Mouse (Mus musculus): ENCODE measurements around the gene Pde9a.
"Not testable (repeated sequence)": the region's sequence is repeated elsewhere in the genome, so short reads cannot be mapped to it uniquely, and the experiment has no call there.

The Pde9a gene

DNA sequence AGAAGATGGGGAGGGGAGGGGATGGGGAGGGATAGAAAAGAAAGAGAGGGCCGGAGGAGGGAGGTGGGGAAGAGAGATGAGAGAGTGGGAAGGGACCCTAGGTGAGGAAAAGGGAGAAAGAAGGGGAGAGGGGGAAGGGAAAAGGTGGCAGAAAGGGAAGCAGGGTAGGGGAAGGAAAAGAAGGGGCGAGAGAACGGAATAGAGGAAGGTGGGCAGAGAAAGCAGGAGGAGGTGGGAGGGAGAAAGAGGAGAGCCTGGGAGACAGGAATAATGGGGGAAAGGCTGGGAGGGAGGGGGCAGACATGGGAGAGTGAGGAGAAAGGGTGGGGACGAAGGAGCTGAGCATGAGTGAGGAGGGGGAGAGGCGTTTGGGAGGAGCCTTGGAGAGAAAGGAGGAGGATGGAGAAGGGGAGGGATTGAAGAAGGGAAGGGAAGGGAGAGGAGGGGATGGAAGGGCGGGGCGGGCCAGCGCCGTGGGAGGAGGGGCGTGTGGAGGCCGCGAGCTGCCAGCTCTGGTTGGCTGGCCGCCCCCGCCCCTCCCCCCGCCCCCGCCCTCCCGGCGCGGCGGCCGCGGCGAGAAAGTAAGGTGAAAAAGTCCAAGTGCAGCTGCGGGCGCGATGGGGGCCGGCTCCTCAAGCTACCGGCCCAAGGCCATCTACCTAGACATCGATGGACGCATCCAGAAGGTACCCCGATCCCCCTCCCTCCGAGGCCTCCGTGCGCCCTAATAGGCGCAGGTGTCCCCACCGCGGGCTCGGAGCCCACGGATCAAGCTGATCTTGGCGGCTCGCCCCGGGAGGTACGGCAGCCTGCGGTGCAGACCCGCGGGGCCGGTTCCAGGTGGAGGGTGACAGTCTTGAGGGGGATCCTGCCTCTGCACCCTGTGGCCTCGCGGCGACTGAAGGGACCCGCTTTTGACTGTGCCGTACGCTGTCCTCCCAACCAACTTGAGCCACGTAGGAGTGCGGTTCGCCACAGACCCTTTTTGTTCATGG lies at the start of gene Pde9a:
Gene Pde9a (plus strand): TSS at position 540 of the 995 bp plus-strand sequence.
- in situ Hi-C loops (cut with MseI, MboI): no loop called here

DNA sequence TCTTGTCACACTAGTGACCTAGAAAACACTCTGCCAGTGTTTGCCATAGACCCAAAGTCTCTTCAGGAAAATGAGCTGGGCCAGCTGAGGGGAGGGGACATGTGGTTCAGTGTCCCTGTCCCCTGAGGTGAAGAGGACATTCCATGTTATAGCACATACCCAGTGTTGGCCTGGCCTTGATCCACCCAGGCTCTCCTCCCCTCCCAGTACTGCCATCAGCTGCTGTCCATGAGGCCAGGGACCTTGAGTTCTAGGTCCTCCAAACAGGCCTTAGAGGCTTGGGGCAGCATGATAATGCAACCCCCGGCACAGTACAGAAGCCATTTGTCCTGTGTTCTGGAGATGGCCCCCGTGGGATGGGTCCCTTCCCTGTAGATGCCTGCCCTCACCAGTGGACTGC lies 46.2 kb upstream of the Pde9a start:
- in situ Hi-C loops (cut with MseI, MboI): loop anchor here (10.0 kb wide), 1 partner anchor 145 kb away; no protein-coding TSS in a partner anchor

- in situ Hi-C loops (cut with MseI, MboI): loop anchor here in 1 of 2 experiments (10.0 kb wide), 1 partner anchor 143 kb away; no protein-coding TSS in a partner anchor
Measured at GRCm38 (mm10) chr17:31342191-31342590, 43.8 kb upstream of the Pde9a start.

DNA sequence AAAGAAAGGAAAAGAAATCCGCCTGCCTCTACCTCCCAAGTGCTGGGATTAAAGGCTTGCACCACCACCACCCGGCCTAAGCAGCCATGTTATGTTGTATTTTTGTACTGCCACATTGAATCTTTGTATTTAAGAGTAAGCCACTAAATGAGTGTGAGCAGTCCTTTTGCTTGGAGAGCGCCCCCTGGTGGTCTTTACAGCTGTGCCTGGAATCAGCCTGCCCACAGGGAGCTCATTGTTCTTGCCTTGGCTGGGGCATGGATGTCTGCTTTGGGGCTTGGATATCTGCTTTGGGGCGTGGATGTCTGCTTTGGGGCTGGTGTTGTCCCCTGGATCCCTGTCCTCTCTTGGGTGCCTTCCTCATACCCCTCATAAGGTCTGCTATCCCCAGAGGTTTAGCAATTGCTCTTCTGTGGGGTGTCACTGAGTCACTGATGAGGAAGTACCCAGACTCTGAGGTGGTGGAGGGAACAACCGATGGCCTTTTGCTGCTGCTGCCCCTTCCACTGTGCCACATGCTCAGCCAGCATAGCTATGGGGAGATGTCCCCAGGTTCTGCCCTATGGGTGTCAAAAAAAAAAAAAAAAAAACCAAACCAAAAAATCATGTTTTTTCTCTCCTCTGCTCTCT lies 41.7 kb upstream of the Pde9a start:
- in situ Hi-C loops (cut with MseI, MboI): loop anchor here in 1 of 2 experiments (10.0 kb wide), 1 partner anchor 141 kb away; no protein-coding TSS in a partner anchor

GRCm38 (mm10) chr17:31344816-31345215 lies 41.2 kb upstream of the Pde9a start:
- in situ Hi-C loops (cut with MseI, MboI): loop anchor here in 1 of 2 experiments (10.0 kb wide), 1 partner anchor 140 kb away; no protein-coding TSS in a partner anchor

- in situ Hi-C loops (cut with MseI, MboI): loop anchor here in 1 of 2 experiments (10.0 kb wide), 1 partner anchor 137 kb away; no protein-coding TSS in a partner anchor
Measured at GRCm38 (mm10) chr17:31348129-31348528, 37.9 kb upstream of the Pde9a start.

GRCm38 (mm10) chr17:31349388-31349787 lies 36.6 kb upstream of the Pde9a start:
- in situ Hi-C loops (cut with MseI, MboI): loop anchor here in 1 of 2 experiments (10.0 kb wide), 1 partner anchor 135 kb away; no protein-coding TSS in a partner anchor

GRCm38 (mm10) chr17:31351984-31352383 lies 34.0 kb upstream of the Pde9a start:
- in situ Hi-C loops (cut with MseI, MboI): no loop called here

- in situ Hi-C loops (cut with MseI, MboI): no loop called here
Measured at GRCm38 (mm10) chr17:31353255-31353654, 32.8 kb upstream of the Pde9a start.

GRCm38 (mm10) chr17:31354684-31355083 lies 31.3 kb upstream of the Pde9a start:
- in situ Hi-C loops (cut with MseI, MboI): not testable (repeated sequence)

DNA sequence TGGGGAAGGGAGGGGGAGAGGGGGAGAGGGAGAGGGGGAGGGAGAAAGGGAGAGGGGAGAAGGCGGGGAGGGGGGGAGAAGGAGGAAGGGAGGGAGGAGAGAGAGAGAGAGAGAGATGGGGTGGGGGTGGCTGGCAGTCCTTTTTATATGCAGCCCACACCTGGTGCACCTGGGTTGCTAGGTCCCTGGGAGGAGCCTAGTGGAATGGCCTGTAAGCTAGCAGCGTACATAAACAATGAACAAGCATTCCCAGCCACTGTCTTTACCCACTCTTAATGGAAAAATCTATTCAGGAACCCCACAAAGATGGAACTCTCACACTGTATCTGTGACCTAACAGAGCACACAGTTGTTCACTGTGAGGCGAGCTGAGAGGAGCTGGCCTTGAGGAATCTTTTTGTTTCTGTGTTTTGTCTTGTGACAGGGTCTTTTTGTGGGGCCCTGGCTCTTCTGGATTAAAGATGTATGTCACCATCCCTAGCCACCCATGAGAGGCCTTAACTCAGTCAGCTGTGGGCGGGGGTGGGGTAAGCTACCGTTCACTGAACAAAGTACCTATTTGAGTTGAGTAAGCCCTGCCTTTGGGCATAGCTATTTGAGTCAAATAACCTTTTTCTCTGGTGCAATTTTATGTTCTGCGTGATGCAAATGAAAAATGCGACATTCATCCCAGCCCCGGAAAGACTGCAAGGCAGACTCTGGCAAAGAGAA lies 30.1 kb upstream of the Pde9a start:
- in situ Hi-C loops (cut with MseI, MboI): no loop called here

GRCm38 (mm10) chr17:31360582-31360981 lies 25.4 kb upstream of the Pde9a start:
- in situ Hi-C loops (cut with MseI, MboI): no loop called here

GRCm38 (mm10) chr17:31365586-31366166 lies 20.3 kb upstream of the Pde9a start:
- in situ Hi-C loops (cut with MseI, MboI): loop anchor here in 1 of 2 experiments (5.0 kb wide), 1 partner anchor 102 kb away; no protein-coding TSS in a partner anchor

DNA sequence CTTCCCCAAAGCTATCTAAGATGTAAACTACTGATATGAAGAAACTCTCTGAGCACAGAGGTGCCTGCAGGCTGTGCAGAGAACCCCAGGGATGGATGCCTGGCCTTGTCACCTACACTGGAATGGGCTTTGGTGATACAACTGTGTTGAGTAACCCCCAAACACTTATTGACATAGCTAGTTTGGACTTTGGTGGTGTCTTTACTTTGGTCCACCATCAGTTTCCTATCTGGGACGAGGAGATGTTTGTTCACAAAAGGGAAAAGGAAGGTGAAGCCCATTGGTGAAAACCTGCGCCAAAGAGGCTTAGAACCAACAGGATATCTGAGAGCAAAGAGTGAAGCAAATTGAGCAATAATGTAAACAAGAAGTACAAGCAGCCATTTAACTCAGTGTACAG lies 15.8 kb upstream of the Pde9a start:
- in situ Hi-C loops (cut with MseI, MboI): no loop called here

DNA sequence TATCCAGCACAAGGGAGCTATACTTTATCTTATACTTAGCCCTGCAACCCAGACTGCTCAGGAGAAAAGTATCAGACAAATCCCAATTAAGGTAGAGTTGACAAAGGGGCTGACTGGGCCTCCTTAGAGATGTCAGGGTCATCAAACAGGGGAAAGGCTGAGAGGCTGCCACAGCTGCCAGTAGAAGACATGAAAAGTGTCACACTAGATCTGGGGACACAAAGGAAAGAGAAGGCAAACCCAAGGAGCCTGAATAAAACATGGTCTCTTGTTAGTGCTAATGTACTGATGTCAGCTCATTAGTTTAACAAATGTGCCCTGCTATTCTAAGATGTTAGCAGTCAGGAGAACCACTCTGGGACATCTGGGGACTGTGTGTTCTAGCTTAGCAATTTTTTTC lies 15.1 kb upstream of the Pde9a start:
- in situ Hi-C loops (cut with MseI, MboI): no loop called here

GRCm38 (mm10) chr17:31377961-31378360 lies 8.0 kb upstream of the Pde9a start:
- in situ Hi-C loops (cut with MseI, MboI): loop anchor here (5.0 kb wide), 1 partner anchor 114 kb away; no protein-coding TSS in a partner anchor

DNA sequence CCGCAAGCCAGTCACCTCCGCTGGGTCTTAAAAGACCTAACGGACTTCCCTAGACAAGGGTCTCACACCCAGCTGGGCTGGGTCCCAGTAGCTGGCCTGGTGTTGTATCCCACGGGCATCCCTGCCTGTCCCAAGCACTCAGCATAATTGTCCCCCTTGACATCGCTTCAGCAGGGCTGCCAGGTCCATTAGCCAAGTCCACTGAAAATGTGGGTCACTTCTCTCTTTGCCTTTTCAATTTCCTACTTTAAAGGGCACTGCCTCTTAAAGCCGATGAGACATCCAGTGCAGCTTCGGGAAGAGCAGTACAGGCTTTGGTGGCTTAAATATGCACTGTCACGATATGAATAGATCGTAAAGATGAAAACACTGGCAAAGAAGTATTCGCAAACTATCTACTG lies 7.6 kb upstream of the Pde9a start:
- in situ Hi-C loops (cut with MseI, MboI): loop anchor here (5.0 kb wide), 1 partner anchor 114 kb away; no protein-coding TSS in a partner anchor

DNA sequence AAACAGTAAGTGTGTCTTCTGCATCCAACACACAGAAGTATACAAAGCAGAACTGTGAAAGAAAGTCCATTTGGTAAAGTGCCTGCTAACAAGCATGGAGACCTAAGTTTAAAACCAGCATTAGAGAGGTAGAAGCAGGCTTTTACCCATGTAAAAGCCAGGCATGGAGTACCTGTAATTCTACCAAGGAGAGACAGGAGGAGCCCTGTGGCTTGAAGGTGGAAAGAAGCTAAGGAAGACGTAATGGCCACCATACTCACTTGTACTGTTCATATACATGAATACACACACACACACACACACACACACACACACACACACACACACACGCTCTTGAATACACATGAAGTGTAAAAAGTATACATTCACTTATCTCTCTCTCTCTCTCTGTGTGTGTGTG lies 6.9 kb upstream of the Pde9a start:
- in situ Hi-C loops (cut with MseI, MboI): loop anchor here (5.0 kb wide), 1 partner anchor 113 kb away; no protein-coding TSS in a partner anchor

GRCm38 (mm10) chr17:31379863-31380262 lies 6.1 kb upstream of the Pde9a start:
- in situ Hi-C loops (cut with MseI, MboI): loop anchor here (5.0 kb wide), 1 partner anchor 112 kb away; no protein-coding TSS in a partner anchor

GRCm38 (mm10) chr17:31383320-31383719 lies 2.7 kb upstream of the Pde9a start:
- in situ Hi-C loops (cut with MseI, MboI): no loop called here
